Mouse (Mus musculus) MEL (cell line): ENCODE data around the gene Mnd1.

Experiments
- CHD1 ChIP-seq: IDR thresholded peaks from 2 replicates; pipeline ENCODE4 v1.6.1; 2012; ENCODE audit warnings: low read depth, mild to moderate bottlenecking, inconsistent platforms, low read length, improper control_type of control experiment
- CTCF ChIP-seq, 3 experiments: IDR thresholded peaks in 2 of 3; conservative IDR thresholded peaks in 1 of 3; 2 replicates each; pipeline ENCODE4 v1.5.1; 2011 to 2012; ENCODE audit warnings: low read length in 3 of 3, low read depth in 2 of 3, mild to moderate bottlenecking in 2 of 3, improper control_type of control experiment in 1 of 3, inconsistent platforms in 1 of 3, mixed read lengths in 1 of 3, moderate library complexity in 1 of 3; ENCODE audit not compliant: control insufficient read depth in 1 of 3, insufficient read depth in 1 of 3, poor library complexity in 1 of 3, severe bottlenecking in 1 of 3
- MAFK ChIP-seq: IDR thresholded peaks from 2 replicates; pipeline ENCODE4 v1.6.1; 2011; ENCODE audit warnings: low read depth, mild to moderate bottlenecking, low read length, improper control_type of control experiment, borderline replicate concordance
- POLR2A ChIP-seq, 2 experiments: IDR thresholded peaks; 2 replicates each; pipeline ENCODE4 v1.6.1; 2011 to 2012; ENCODE audit warnings: low read length in 2 of 2, mild to moderate bottlenecking in 2 of 2, control low read depth in 1 of 2, improper control_type of control experiment in 1 of 2, low read depth in 1 of 2, moderate library complexity in 1 of 2; ENCODE audit not compliant: control insufficient read depth in 1 of 2, insufficient read depth in 1 of 2, poor library complexity in 1 of 2

DNA sequence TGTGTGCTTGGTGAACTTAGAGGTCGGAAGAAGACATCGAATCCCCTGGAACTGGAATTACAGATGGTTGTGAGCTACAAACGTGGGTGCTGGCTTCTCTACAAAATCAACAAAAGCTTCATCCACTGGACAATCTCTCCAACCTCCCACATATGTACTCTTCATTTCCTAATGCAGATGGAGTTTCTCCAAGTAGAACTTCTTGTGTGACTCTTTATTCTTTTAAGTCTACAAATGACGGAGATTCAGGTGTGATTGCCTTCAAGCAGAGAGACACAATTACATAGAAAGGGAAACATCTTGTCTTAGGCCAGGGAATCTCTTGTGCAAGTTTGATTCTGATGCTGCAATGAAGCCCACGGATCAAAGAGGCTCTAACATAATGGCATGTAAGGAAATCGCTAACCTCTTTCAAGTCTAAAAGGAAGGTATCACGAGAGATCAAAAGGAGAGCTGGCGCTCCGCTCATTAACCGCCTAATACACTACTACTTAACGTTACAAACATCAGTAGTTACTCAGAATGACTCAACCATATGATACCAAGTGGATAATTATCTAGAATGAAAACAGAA lies 18.1 kb upstream of the Mnd1 start, which contains the start of gene Gm6525:
- TF ChIP-seq POLR2A (IDR thresholded peaks at IDR 0.05; ENCODE audit: control insufficient read depth in 1 of 2, insufficient read depth in 1 of 2, low read depth in 1 of 2, low read length in 2 of 2, poor library complexity in 1 of 2) (no peak), MAFK (no peak), CTCF (IDR thresholded peaks at IDR 0.05 in 2 of 3, conservative IDR thresholded peaks at IDR 0.05 in 1 of 3; ENCODE audit: control insufficient read depth in 1 of 3, insufficient read depth in 1 of 3, low read depth in 2 of 3, low read length in 3 of 3, poor library complexity in 1 of 3, severe bottlenecking in 1 of 3) (no peak), CHD1 (no peak)
